Mouse (Mus musculus) heart, embryonic 16.5 days (tissue): Measurements from ENCODE around the gene Gm20388. TPM values are rescaled to one million over a fixed set of nuclear protein-coding genes. Genes with fewer than 3 reads are reported as not detected.
A peak's percentile ranks its signal among the peaks of the same experiment; 100 is the strongest.
"Not testable (repeated sequence)": the region's sequence is repeated elsewhere in the genome, so short reads cannot be mapped to it uniquely, and the experiment has no call there.

ENCODE experiments used
- ATAC-seq: fragments of 200-750 bp; cut with Nextera tagmentation; replicated peaks from 2 replicates; pipeline ENCODE4 v1.8.0; 2017; ENCODE audit warnings: moderate number of reproducible peaks; ENCODE audit not compliant: insufficient read depth, low FRiP score; ENCODE audit errors: extremely low read depth
- H3K27ac ChIP-seq: fragments of 300-500 bp; sonication (generic); 2 replicates; pipeline ENCODE4 v1.5.1; 2014; ENCODE audit warnings: mild to moderate bottlenecking, low read length, control low read depth, moderate library complexity
- H3K27me3 ChIP-seq: fragments of 300-500 bp; sonication (generic); 2 replicates; pipeline ENCODE4 v1.6.1; 2014; ENCODE audit warnings: low read length, mixed read lengths; ENCODE audit not compliant: control insufficient read depth, insufficient read depth
- H3K36me3 ChIP-seq: fragments of 300-500 bp; sonication (generic); 2 replicates; pipeline ENCODE4 v1.6.1; 2014; ENCODE audit not compliant: control insufficient read depth, insufficient read depth
- H3K4me1 ChIP-seq: fragments of 300-500 bp; sonication (generic); 2 replicates; pipeline ENCODE4 v1.6.1; 2014; ENCODE audit warnings: low read length, mixed read lengths; ENCODE audit not compliant: control insufficient read depth, insufficient read depth
- H3K4me2 ChIP-seq: fragments of 300-500 bp; sonication (generic); 2 replicates; pipeline ENCODE4 v1.6.1; 2014; ENCODE audit warnings: low read depth, mild to moderate bottlenecking, control low read depth, low read length
- H3K4me3 ChIP-seq: fragments of 300-500 bp; sonication (generic); 2 replicates; pipeline ENCODE4 v1.5.1; 2014; ENCODE audit warnings: mild to moderate bottlenecking, control low read depth, low read length
- H3K9ac ChIP-seq: fragments of 300-500 bp; sonication (generic); 2 replicates; pipeline ENCODE4 v1.6.1; 2014; ENCODE audit warnings: low read length, control low read depth
- H3K9me3 ChIP-seq: fragments of 300-500 bp; sonication (generic); replicated peaks from 2 replicates; pipeline ENCODE4 v1.6.1; 2016; ENCODE audit warnings: low read length; ENCODE audit not compliant: control insufficient read depth
- WGBS: fragments of 180-500 bp; shearing (Covaris S2); extraction: QIAGEN DNeasy Blood & Tissue Kit; methylation state at CpG from one replicate; pipeline ENCODE4 v1.1.7; 2014; 5-methylcytosine and 5-hydroxymethylcytosine counted together
- polyA plus RNA-seq: library from polyadenylated mRNA; unstranded; fragments of >200 nt; fragmentation: Nextera tagmentation; extraction: Ambion mirVana; gene quantifications from 2 replicates; pipeline ENCODE4 v1.2.1, GENCODE M21; 2015

Gm20388 gene
- polyA plus RNA-seq, 1 experiment from 2014 or later, result 4.5 TPM

DNA sequence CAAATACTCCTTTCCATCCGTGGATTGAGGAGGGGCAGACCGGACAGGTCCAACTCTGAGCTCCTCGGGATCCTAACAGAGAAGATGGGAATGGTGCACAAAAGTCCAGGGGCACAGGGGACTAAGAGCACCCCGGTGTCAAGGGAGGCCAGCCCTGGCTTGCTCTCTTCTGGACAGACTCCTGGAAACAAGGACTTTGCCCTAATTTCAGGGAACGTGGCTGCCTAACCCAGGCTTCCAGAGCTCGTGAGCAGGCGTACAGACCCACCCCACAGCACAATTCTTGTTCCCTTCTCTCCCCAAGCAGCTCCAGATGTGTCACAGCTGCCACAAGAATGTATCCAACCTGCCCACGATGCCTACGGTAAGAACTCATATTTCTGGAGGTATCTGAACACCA lies 2715.2 kb downstream of the Gm20388 start:
- Histone ChIP-seq H3K4me2 (no peak overlapping the region), H3K9ac (no peak overlapping the region), H3K27ac (no peak overlapping the region), H3K4me3 (no peak overlapping the region), H3K9me3 (no peaks in the 10 kb centered on the region), H3K27me3 (no peaks in the 10 kb centered on the region), H3K4me1 (no peaks in the 10 kb centered on the region), H3K36me3 (no peaks in the 10 kb centered on the region)
- no peak for ATAC-seq
- WGBS, result 78% methylated on average over 9 of the region's 9 CpGs

DNA sequence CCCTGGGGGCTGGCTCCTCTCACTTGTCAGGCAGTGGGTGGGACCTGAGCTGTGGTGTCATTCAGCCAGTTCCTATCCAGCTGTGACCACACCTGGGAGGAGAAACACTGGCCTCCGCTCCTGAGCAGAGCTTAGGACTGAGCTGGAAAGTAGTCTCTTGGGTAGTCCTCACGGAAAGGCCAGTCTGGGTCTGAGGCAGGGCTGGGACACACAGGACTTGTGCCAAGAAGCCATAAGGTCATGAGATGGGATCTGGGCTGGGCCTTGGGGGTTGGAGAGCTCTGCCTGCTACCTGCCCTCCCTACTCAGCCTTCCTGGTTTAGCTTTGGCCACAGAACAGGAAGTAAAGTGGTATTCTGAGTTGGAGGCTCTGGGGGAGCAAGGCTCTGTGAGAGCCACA lies 2716.3 kb downstream of the Gm20388 start:
- 75% methylated on average over 2 of the region's 2 CpGs for WGBS
- H3K4me3 ChIP-seq, result no peak overlapping the region
- no peak overlapping the region for H3K4me2 ChIP-seq
- no peak overlapping the region for H3K9ac ChIP-seq
- no peaks in the 10 kb centered on the region for H3K4me1 ChIP-seq
- H3K27me3 ChIP-seq, result no peaks in the 10 kb centered on the region
- peak; percentile 30; the same call in 1 of the 2 replicates for ATAC-seq
- H3K36me3 ChIP-seq, result no peaks in the 10 kb centered on the region
- H3K9me3 ChIP-seq, result no peaks in the 10 kb centered on the region
- no peak overlapping the region for H3K27ac ChIP-seq

DNA sequence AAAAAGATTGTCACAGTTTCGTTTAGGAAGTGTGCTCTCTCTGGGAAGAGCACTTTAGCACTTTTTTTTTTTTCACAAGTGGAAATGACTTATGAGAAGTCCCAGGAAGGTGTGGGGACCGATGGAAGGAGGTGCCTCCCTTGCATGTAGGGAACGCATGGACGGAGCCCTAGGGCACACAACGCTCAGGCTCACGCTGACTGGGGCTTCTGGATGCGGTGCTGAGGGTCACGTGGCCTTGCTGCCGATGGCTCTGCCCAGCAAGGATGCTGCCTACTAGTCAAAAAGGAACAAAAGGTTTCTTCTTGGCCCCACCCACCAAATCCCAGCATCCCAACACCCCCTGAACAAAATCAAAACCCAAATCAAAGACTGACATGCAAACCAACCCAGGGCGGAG lies 2718.7 kb downstream of the Gm20388 start:
- no peaks in the 10 kb centered on the region for H3K27me3 ChIP-seq
- H3K4me1 ChIP-seq, result no peaks in the 10 kb centered on the region
- no peak overlapping the region for H3K27ac ChIP-seq
- 0 out of 2 replicates have a peak, but pooled peaks cover 5% of the 10 kb centered on the region for H3K36me3 ChIP-seq
- no peak overlapping the region for H3K4me2 ChIP-seq
- no peaks in the 10 kb centered on the region for H3K9me3 ChIP-seq
- no peak for ATAC-seq
- no peak overlapping the region for H3K9ac ChIP-seq
- no peak overlapping the region for H3K4me3 ChIP-seq
- WGBS, result 65% methylated on average over 10 of the region's 10 CpGs

DNA sequence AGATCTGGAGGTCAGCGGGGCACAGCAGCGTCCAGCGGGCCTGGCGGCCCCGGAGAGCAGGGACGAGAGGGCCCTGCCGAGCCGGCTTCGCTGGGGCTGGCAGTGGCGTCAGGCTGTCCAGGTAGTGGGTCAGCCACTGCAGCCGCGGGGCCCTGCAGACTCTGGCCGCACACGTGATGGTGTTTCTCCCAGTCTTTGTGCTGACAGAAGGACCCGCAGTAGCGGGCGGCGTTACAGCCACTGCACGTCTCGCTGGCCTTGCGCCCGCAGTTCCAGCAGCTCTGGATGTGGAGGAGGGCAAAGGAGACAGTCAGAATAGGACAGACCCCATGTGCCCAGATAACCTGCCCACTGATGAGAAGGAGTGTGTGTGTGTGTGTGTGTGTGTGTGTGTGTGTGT lies 2720.1 kb downstream of the Gm20388 start:
- WGBS, result 52% methylated on average over 22 of the region's 22 CpGs
- no peak for ATAC-seq
- Histone ChIP-seq H3K9me3 (no peaks in the 10 kb centered on the region), H3K27ac (no peak overlapping the region), H3K4me3 (peak overlapping the region; percentile 16), H3K27me3 (no peaks in the 10 kb centered on the region), H3K4me2 (peak overlapping the region; percentile 41; the same call in 1 of the 2 replicates), H3K9ac (peak overlapping the region; percentile 3), H3K4me1 (no peaks in the 10 kb centered on the region; the same call in 1 of the 2 replicates), H3K36me3 (0 out of 2 replicates have a peak, but pooled peaks cover 5% of the 10 kb centered on the region)

DNA sequence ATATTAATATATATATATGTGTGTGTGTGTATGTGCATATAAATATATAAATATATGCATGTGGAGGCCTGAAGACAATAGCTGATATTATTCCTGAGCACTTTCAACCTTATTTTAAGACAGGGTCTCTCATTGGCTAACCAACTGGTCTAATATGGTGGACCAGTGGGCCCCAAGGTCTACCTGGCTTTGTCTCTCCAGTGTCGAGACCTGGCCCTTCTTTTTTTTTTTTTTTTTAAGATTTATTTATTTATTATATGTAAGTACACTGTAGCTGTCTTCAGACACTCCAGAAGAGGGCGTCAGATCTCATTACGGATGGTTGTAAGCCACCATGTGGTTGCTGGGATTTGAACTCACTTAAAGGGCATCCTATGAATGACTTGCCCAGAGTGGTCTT lies 2721.5 kb downstream of the Gm20388 start:
- not testable (repeated sequence) for H3K27me3 ChIP-seq, H3K27ac ChIP-seq, H3K9ac ChIP-seq, H3K9me3 ChIP-seq, ATAC-seq, H3K36me3 ChIP-seq, H3K4me2 ChIP-seq, H3K4me3 ChIP-seq
- WGBS, result 70% methylated on average over 3 of the region's 3 CpGs
- peaks cover 12% of the 10 kb centered on the region for H3K4me1 ChIP-seq

DNA sequence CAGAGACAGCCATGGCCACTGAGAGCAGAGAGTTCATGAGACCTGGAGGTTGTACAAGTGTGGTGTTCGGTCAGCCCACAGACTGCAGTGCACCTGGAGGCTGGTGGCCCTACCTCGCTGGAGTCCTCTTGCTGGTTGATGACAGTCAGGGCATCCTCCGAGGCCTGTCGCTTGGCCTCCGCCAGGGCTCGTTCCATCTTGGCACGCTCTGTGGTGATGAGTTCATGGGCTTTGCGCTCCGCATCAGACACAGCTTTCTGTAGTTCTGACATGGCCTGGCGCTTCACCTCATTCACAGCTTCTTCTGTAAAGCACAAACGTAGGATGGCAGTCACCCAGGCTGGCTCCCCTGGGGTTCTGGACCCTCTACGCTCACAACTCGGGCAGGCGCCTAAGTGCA lies 2722.6 kb downstream of the Gm20388 start:
- no peak for ATAC-seq
- Histone ChIP-seq H3K9ac (no peak overlapping the region), H3K9me3 (no peaks in the 10 kb centered on the region), H3K4me3 (no peak overlapping the region), H3K4me1 (peaks cover 12% of the 10 kb centered on the region), H3K4me2 (no peak overlapping the region), H3K27ac (no peak overlapping the region), H3K36me3 (0 out of 2 replicates have a peak, but pooled peaks cover 5% of the 10 kb centered on the region), H3K27me3 (no peaks in the 10 kb centered on the region)
- 92% methylated on average over 14 of the region's 14 CpGs for WGBS

DNA sequence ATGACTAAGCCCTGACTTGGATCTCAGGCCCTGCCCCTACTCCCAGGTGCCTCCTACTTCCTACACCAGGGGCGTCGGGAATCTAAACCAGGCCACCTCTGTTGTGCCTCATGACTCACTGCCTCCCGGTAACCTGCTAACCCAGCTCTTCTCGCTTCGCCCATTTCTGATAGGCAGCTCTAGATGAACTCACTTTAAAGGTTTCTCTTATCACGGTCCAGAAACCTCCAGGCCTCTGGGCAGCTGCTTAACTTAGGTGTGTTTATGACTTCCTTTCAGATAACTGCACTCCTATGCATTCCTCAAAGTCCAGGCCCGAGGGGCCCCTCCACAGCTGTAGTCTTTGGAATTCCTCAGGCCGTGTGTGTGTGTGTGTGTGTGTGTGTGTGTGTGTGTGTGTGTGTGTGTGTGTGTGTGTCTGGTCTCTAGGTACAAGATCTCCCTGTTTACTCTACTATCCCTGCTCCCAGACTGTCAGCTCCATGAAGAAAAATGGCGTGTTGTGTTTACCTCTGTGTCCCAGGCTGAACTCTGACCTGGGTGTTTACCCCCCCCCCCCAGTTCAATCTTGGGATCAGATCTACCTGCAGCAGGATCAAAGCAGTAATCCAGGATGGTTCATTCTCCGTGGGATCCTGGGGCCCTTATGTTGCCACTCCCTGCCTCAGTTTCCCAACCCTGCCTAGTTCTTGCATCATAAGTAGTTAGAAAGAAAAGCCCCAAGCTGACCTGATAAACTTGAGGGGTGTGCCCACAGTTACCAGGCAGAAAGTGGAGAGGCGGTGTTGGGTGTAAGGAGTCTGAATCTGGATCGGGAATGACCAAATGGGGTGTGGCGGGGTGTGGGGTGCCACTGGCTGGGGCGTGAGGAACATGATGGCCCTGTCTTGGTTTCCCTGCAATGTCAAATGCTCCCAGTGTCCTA lies 2725.5 kb downstream of the Gm20388 start:
- H3K4me2 ChIP-seq, result no peak overlapping the region
- no peaks in the 10 kb centered on the region for H3K9me3 ChIP-seq
- no peak overlapping the region for H3K9ac ChIP-seq
- peak overlapping the region; percentile 15; the same call in 1 of the 2 replicates for H3K27ac ChIP-seq
- 0 out of 2 replicates have a peak, but pooled peaks cover 5% of the 10 kb centered on the region for H3K36me3 ChIP-seq
- no peaks in the 10 kb centered on the region for H3K27me3 ChIP-seq
- H3K4me1 ChIP-seq, result peaks cover 22% of the 10 kb centered on the region
- 41% methylated on average over 14 of the region's 14 CpGs for WGBS
- H3K4me3 ChIP-seq, result no peak overlapping the region
- ATAC-seq, result 0 out of 2 replicates have a peak, but pooled peaks have one; percentile 17

DNA sequence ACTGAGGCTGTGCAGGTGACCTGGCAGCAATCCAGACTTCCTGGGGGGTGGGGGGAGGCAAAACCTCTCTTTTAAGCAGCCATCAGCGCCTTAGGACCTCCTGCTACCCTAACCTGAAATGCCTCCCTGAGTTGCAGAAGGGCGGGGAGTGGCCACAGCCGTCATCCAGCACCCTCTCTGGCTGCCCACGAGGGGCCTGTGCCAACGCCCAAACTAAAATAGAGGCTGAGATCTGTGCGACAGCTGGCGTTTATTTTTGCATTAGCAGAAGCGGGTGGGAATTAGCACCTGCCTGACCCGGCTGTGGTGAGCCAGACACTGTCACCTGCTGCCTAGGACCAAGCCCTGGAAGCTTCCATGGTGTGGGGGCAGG lies 2726.1 kb downstream of the Gm20388 start:
- Histone ChIP-seq H3K9me3 (no peaks in the 10 kb centered on the region), H3K4me1 (peaks cover 22% of the 10 kb centered on the region), H3K27ac (peak overlapping the region; percentile 15; the same call in 1 of the 2 replicates), H3K9ac (no peak overlapping the region), H3K27me3 (no peaks in the 10 kb centered on the region), H3K36me3 (0 out of 2 replicates have a peak, but pooled peaks cover 5% of the 10 kb centered on the region), H3K4me3 (no peak overlapping the region), H3K4me2 (no peak overlapping the region)
- peak; percentile 66 for ATAC-seq
- WGBS, result 40% methylated on average over 9 of the region's 9 CpGs

DNA sequence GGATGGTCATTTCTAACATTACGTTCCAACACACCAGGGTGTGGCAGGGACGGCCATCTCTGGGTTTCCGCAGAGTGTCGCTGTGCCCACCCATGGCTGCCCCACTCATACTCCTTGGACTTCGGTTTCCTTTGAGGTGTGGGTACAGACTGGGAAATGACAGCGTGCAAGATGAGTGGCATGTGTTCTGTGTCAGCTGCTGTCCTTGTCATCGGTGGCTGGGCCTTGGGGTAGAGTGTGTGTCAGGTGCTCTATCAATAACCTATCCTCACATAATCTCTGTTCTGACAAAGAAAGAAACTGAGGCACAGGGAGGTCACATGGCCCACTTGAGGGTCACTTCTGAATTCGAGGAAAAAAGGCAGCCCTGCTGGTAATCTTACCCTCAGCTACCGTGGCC lies 2726.6 kb downstream of the Gm20388 start:
- WGBS, result 82% methylated on average over 9 of the region's 9 CpGs
- Histone ChIP-seq H3K36me3 (0 out of 2 replicates have a peak, but pooled peaks cover 5% of the 10 kb centered on the region), H3K4me3 (no peak overlapping the region), H3K27ac (no peak overlapping the region), H3K4me1 (peaks cover 26% of the 10 kb centered on the region), H3K27me3 (no peaks in the 10 kb centered on the region), H3K9ac (no peak overlapping the region), H3K4me2 (no peak overlapping the region), H3K9me3 (no peaks in the 10 kb centered on the region)
- ATAC-seq, result no peak
